Mouse (Mus musculus) heart, embryonic 16.5 days (tissue): Measurements from ENCODE around the gene Slc27a2. TPM values are rescaled to one million over a fixed set of nuclear protein-coding genes. Genes with fewer than 3 reads are reported as not detected.

ENCODE experiments used
- ATAC-seq: fragments of 200-750 bp; cut with Nextera tagmentation; replicated peaks from 2 replicates; pipeline ENCODE4 v1.8.0; 2017; ENCODE audit warnings: moderate number of reproducible peaks; ENCODE audit not compliant: insufficient read depth, low FRiP score; ENCODE audit errors: extremely low read depth
- H3K27ac ChIP-seq: fragments of 300-500 bp; sonication (generic); 2 replicates; pipeline ENCODE4 v1.5.1; 2014; ENCODE audit warnings: mild to moderate bottlenecking, low read length, control low read depth, moderate library complexity
- H3K27me3 ChIP-seq: fragments of 300-500 bp; sonication (generic); 2 replicates; pipeline ENCODE4 v1.6.1; 2014; ENCODE audit warnings: low read length, mixed read lengths; ENCODE audit not compliant: control insufficient read depth, insufficient read depth
- H3K36me3 ChIP-seq: fragments of 300-500 bp; sonication (generic); 2 replicates; pipeline ENCODE4 v1.6.1; 2014; ENCODE audit not compliant: control insufficient read depth, insufficient read depth
- H3K4me1 ChIP-seq: fragments of 300-500 bp; sonication (generic); 2 replicates; pipeline ENCODE4 v1.6.1; 2014; ENCODE audit warnings: low read length, mixed read lengths; ENCODE audit not compliant: control insufficient read depth, insufficient read depth
- H3K4me2 ChIP-seq: fragments of 300-500 bp; sonication (generic); 2 replicates; pipeline ENCODE4 v1.6.1; 2014; ENCODE audit warnings: low read depth, mild to moderate bottlenecking, control low read depth, low read length
- H3K4me3 ChIP-seq: fragments of 300-500 bp; sonication (generic); 2 replicates; pipeline ENCODE4 v1.5.1; 2014; ENCODE audit warnings: mild to moderate bottlenecking, control low read depth, low read length
- H3K9ac ChIP-seq: fragments of 300-500 bp; sonication (generic); 2 replicates; pipeline ENCODE4 v1.6.1; 2014; ENCODE audit warnings: low read length, control low read depth
- H3K9me3 ChIP-seq: fragments of 300-500 bp; sonication (generic); replicated peaks from 2 replicates; pipeline ENCODE4 v1.6.1; 2016; ENCODE audit warnings: low read length; ENCODE audit not compliant: control insufficient read depth
- WGBS: fragments of 180-500 bp; shearing (Covaris S2); extraction: QIAGEN DNeasy Blood & Tissue Kit; methylation state at CpG from one replicate; pipeline ENCODE4 v1.1.7; 2014; 5-methylcytosine and 5-hydroxymethylcytosine counted together
- polyA plus RNA-seq: library from polyadenylated mRNA; unstranded; fragments of >200 nt; fragmentation: Nextera tagmentation; extraction: Ambion mirVana; gene quantifications from 2 replicates; pipeline ENCODE4 v1.2.1, GENCODE M21; 2015

The Slc27a2 gene
- polyA plus RNA-seq: 0.66 and 0.80 TPM in 2 replicates

GRCm38 (mm10) chr2:126552357-126553290 lies at the start of gene Slc27a2:
TSS of gene Slc27a2 (plus strand) at chr2:126552407.
- Histone ChIP-seq H3K4me2 (peak within 1 kb of the TSS; percentile 98), H3K4me1 (peaks cover 7% of the 10 kb centered on the region), H3K4me3 (peak within 1 kb of the TSS; percentile 63), H3K27ac (no peak within 1 kb of the TSS), H3K9ac (peak within 1 kb of the TSS; percentile 71), H3K27me3 (peaks cover 32% of the 10 kb centered on the region), H3K9me3 (no peaks in the 10 kb centered on the region), H3K36me3 (no peaks in the 10 kb centered on the region)
- 3% methylated on average over 61 of the region's 61 CpGs for WGBS
- ATAC-seq: peak; percentile 49

- no peak overlapping the region for H3K4me3 ChIP-seq
- no peak; the same call in 1 of the 2 replicates for ATAC-seq
- no peaks in the 10 kb centered on the region for H3K27me3 ChIP-seq
- 45% methylated on average over 1 of the region's 1 CpGs for WGBS
- no peak overlapping the region for H3K4me2 ChIP-seq
- no peaks in the 10 kb centered on the region for H3K36me3 ChIP-seq
- no peak overlapping the region for H3K9ac ChIP-seq
- H3K9me3 ChIP-seq: no peaks in the 10 kb centered on the region
- H3K27ac ChIP-seq: no peak overlapping the region
- peaks cover 2% of the 10 kb centered on the region; the same call in 1 of the 2 replicates for H3K4me1 ChIP-seq
Observed at GRCm38 (mm10) chr2:126505156-126505555, 47.1 kb upstream of the Slc27a2 start.

GRCm38 (mm10) chr2:126507477-126507876 lies 44.7 kb upstream of the Slc27a2 start:
- H3K4me2 ChIP-seq: no peak overlapping the region
- H3K4me1 ChIP-seq: peaks cover 2% of the 10 kb centered on the region; the same call in 1 of the 2 replicates
- 88% methylated on average over 5 of the region's 5 CpGs for WGBS
- no peaks in the 10 kb centered on the region for H3K9me3 ChIP-seq
- H3K27ac ChIP-seq: no peak overlapping the region
- no peak for ATAC-seq
- H3K9ac ChIP-seq: no peak overlapping the region
- H3K27me3 ChIP-seq: no peaks in the 10 kb centered on the region
- H3K4me3 ChIP-seq: no peak overlapping the region
- H3K36me3 ChIP-seq: no peaks in the 10 kb centered on the region

GRCm38 (mm10) chr2:126508228-126508627 lies 44.0 kb upstream of the Slc27a2 start:
- Histone ChIP-seq H3K9ac (no peak overlapping the region), H3K4me2 (no peak overlapping the region), H3K9me3 (no peaks in the 10 kb centered on the region), H3K27ac (no peak overlapping the region), H3K27me3 (no peaks in the 10 kb centered on the region), H3K4me1 (peaks cover 2% of the 10 kb centered on the region; the same call in 1 of the 2 replicates), H3K36me3 (no peaks in the 10 kb centered on the region), H3K4me3 (no peak overlapping the region)
- 32% methylated on average over 1 of the region's 1 CpGs for WGBS
- ATAC-seq: no peak

- H3K4me1 ChIP-seq: peaks cover 3% of the 10 kb centered on the region; the same call in 1 of the 2 replicates
- H3K4me3 ChIP-seq: no peak overlapping the region
- ATAC-seq: no peak
- no peak overlapping the region for H3K27ac ChIP-seq
- H3K9me3 ChIP-seq: no peaks in the 10 kb centered on the region
- no peaks in the 10 kb centered on the region for H3K36me3 ChIP-seq
- 68% methylated on average over 6 of the region's 6 CpGs for WGBS
- no peak overlapping the region for H3K9ac ChIP-seq
- H3K27me3 ChIP-seq: no peaks in the 10 kb centered on the region
- no peak overlapping the region for H3K4me2 ChIP-seq
Observed at GRCm38 (mm10) chr2:126515069-126515826, 37.0 kb upstream of the Slc27a2 start.

GRCm38 (mm10) chr2:126519872-126520581 lies 32.2 kb upstream of the Slc27a2 start:
- Histone ChIP-seq H3K9me3 (no peaks in the 10 kb centered on the region), H3K27me3 (no peaks in the 10 kb centered on the region), H3K4me1 (peaks cover 3% of the 10 kb centered on the region; the same call in 1 of the 2 replicates), H3K4me3 (no peak overlapping the region), H3K27ac (no peak overlapping the region), H3K36me3 (no peaks in the 10 kb centered on the region), H3K9ac (no peak overlapping the region), H3K4me2 (no peak overlapping the region)
- no peak for ATAC-seq
- 46% methylated on average over 11 of the region's 11 CpGs for WGBS

GRCm38 (mm10) chr2:126520828-126521227 lies 31.4 kb upstream of the Slc27a2 start:
- no peak overlapping the region for H3K4me2 ChIP-seq
- H3K9ac ChIP-seq: no peak overlapping the region
- 12% methylated on average over 7 of the region's 7 CpGs for WGBS
- peaks cover 3% of the 10 kb centered on the region; the same call in 1 of the 2 replicates for H3K4me1 ChIP-seq
- H3K4me3 ChIP-seq: no peak overlapping the region
- no peak for ATAC-seq
- no peaks in the 10 kb centered on the region for H3K36me3 ChIP-seq
- H3K27me3 ChIP-seq: no peaks in the 10 kb centered on the region
- H3K27ac ChIP-seq: no peak overlapping the region
- no peaks in the 10 kb centered on the region for H3K9me3 ChIP-seq

GRCm38 (mm10) chr2:126521471-126521870 lies 30.7 kb upstream of the Slc27a2 start:
- Histone ChIP-seq H3K4me3 (no peak overlapping the region), H3K27ac (no peak overlapping the region), H3K9ac (no peak overlapping the region), H3K9me3 (no peaks in the 10 kb centered on the region), H3K36me3 (no peaks in the 10 kb centered on the region), H3K27me3 (no peaks in the 10 kb centered on the region), H3K4me2 (no peak overlapping the region), H3K4me1 (peaks cover 3% of the 10 kb centered on the region; the same call in 1 of the 2 replicates)
- WGBS: 65% methylated on average over 10 of the region's 10 CpGs
- no peak for ATAC-seq
